Mouse (Mus musculus): ENCODE results near the gene Ogn.

Gene Ogn

DNA sequence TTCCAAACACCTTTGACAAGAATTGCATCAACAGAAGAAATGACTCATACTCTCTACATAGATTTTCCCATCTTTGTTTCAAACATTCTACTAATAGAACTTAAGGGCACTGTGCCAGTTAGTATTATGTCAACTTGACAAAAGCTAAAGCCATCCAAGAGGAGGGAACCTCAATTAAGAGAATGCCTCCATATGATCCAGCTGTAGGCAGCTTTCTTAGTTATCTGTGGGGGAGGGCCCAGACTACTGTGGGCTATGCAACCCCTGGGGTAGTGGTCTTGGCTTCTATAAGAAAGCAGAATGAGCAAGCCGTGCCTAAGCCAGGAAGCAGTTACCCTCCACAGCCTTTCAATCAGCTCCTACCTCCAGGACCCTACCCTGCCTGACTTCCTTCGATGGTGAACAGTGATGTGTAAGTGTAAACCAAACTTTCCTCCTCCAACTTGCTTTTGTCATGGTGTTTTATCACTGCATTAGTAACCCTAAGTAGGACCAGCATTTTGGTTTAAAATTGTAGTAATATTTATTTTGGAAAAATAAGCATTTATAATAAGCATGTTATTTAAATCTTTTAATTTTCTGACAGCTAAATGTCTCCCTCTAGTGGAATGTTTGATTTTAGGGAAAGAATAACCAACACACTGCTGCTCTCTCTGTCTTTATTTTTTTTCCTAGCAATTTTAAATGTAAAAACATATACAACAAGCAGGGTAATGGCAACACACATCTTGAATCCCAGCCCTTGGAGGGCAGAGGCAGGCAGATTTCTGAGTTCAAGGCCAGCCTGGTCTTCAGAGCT lies 37.1 kb downstream of the Ogn start:
- peak; percentile 48 for DNase-seq (ENCODE audit: low spot score)

GRCm38 (mm10) chr13:49646019-49646418 lies 38.2 kb downstream of the Ogn start:
- no peak for DNase-seq (ENCODE audit: low spot score)

DNA sequence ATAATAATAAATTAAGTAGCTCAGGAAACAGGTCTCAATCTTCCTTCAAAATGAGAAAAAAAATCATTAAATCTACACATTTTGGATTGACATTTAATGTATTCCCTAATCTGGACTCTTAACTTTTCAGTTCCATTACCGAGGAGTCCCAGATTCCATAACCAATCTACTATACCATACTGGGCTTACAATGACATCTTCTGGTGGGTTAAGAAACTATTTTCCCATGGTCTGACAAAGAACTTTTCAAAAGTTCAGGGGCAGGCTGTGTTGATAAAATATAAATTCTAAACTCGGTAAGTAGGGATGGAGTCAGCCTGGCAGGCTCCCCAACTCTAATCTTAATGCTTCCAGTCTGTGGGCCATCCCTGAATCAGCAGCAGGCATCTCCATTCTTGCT lies 43.3 kb downstream of the Ogn start:
- no peak for DNase-seq (ENCODE audit: low spot score)

DNA sequence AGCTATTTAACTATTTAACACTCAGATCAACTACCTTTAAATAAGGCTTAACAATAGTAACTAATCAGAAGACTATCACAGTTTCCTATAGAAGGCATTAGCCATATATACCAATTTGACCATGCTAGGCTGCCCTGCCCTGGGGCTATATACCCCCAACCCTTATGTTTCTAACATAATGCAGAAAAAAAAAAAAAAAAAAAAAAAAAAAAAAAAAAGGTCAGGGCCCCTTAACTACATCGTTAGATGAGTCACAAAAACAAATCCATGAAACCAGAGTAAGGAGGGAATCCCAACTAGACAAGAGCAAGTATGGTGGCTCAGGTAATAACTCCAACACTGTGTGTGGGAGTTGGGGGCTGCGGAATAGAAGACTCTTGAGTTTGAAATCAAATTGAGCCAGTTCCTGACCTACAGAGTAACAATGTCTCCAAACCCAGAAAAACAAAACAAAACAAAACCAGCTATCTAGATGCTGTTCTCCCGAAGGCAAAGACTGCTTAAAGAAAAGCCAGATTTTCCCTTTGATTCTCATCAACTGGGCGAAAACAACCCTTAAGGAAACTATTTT lies 44.0 kb downstream of the Ogn start:
- no peak for DNase-seq (ENCODE audit: low spot score)

DNA sequence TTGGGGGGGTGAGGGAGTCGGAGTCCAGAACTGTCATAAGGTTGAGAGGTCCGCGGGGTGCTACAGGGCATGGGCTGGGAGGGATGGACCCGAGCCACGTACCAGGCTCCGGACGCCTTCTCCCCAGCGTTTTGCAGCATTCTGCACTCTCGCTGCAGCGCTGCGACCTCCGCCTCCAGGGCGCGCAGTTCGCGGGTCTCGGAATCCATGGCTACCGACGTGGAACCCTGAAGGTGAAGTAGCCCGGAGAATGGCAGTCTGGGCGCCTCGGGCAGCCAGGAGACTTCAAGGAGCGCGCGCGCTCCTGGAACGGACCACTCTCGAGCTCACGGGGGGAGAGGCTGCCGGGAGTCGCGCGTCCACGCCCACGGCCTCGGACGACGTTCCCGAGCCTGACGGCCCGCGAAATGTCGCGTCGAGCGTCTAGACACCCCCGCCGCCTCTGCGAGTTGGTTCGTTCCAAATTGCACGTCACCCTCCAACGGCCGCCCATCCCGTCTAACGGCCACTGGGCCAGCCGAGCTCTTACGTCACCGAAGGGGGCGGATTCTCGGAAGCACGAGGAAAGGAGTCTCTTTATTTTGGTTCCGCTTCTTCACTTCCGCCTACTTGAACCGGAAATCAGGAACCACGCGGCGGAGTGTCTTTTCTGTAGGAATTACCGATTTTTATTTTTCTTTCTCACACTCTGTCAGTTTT lies 44.8 kb downstream of the Ogn start, which contains the start of the genes Cenpp and Nol8:
TSS of gene Cenpp (minus strand) at position 305 of the 699 bp plus-strand sequence.
TSS of gene Nol8 (plus strand) at position 598 of the 699 bp plus-strand sequence.
- peak; percentile 99 for DNase-seq (ENCODE audit: low spot score)

DNA sequence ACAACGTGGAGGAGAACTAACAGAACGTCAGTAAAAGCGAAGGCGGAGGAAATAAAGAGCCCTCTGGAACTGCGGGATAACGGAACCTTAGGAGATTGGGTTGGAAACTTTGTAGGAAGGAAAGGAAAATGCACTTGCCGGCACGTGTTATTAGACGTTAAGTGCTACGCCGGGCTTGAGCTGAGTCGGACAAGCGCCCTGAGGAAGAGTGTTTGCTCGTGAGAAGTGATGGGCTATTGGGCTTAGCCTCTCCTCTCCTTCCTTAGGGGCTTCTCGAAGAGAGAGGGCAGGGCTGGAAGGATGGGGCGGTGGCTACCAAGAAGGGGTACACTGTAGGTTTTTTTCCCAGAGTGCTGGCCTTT lies 45.3 kb downstream of the Ogn start:
- no peak for DNase-seq (ENCODE audit: low spot score)
